Mouse (Mus musculus) hindbrain, embryonic 14.5 days (tissue): ENCODE data around the gene Cdk15. TPM values are rescaled to one million over a fixed set of nuclear protein-coding genes. Genes with fewer than 3 reads are reported as not detected.

Experiments
- ATAC-seq: fragments of 200-750 bp; cut with Nextera tagmentation; 2 replicates; pipeline ENCODE4 v1.8.0; 2017; ENCODE audit warnings: moderate number of reproducible peaks, mild to moderate bottlenecking, moderate TSS enrichment, moderate library complexity; ENCODE audit not compliant: low FRiP score
- DNase-seq: peaks from one replicate; pipeline ENCODE4 v3.0.0-alpha.2; 2015; ENCODE audit warnings: low spot score
- H3K27ac ChIP-seq: fragments of 300-500 bp; sonication (generic); 2 replicates; pipeline ENCODE4 v1.5.1; 2014; ENCODE audit warnings: mild to moderate bottlenecking, moderate library complexity
- H3K27me3 ChIP-seq: fragments of 300-500 bp; sonication (generic); 2 replicates; pipeline ENCODE4 v1.6.1; 2014; ENCODE audit warnings: mild to moderate bottlenecking, low read length, mixed read lengths; ENCODE audit not compliant: control insufficient read depth, insufficient read depth
- H3K36me3 ChIP-seq: fragments of 300-500 bp; sonication (generic); replicated peaks from 2 replicates; pipeline ENCODE4 v1.6.1; 2014; ENCODE audit not compliant: control insufficient read depth, insufficient read depth
- H3K4me1 ChIP-seq: fragments of 300-500 bp; sonication (generic); replicated peaks from 2 replicates; pipeline ENCODE4 v1.6.1; 2014; ENCODE audit warnings: antibody characterized with exemption, low read length, mixed read lengths; ENCODE audit not compliant: control insufficient read depth, insufficient read depth
- H3K4me2 ChIP-seq: fragments of 300-500 bp; sonication (generic); replicated peaks from 2 replicates; pipeline ENCODE4 v1.6.1; 2014; ENCODE audit warnings: mild to moderate bottlenecking, moderate library complexity
- H3K4me3 ChIP-seq: fragments of 300-500 bp; sonication (generic); replicated peaks from 2 replicates; pipeline ENCODE4 v1.5.1; 2014; ENCODE audit warnings: mild to moderate bottlenecking, low read length
- H3K9ac ChIP-seq: fragments of 300-500 bp; sonication (generic); 2 replicates; pipeline ENCODE4 v1.6.1; 2014
- H3K9me3 ChIP-seq: fragments of 300-500 bp; sonication (generic); 2 replicates; pipeline ENCODE4 v1.6.1; 2016; ENCODE audit warnings: low read length; ENCODE audit not compliant: control insufficient read depth
- WGBS: fragments of 180-500 bp; shearing (Covaris S2); extraction: QIAGEN DNeasy Blood & Tissue Kit; methylation state at CpG from one replicate; pipeline ENCODE4 v1.1.7; 2014; 5-methylcytosine and 5-hydroxymethylcytosine counted together
- polyA plus RNA-seq: library from polyadenylated mRNA; unstranded; fragments of >200 nt; fragmentation: Nextera tagmentation; extraction: Ambion mirVana; gene quantifications from 2 replicates; pipeline ENCODE4 v1.2.1, GENCODE M21; 2014

Gene Cdk15
- polyA plus RNA-seq, 1 experiment from 2014 or later: 0.88 TPM

GRCm38 (mm10) chr1:59228552-59228951, 28.2 kb upstream of the Cdk15 start:
- DNase-seq (no peak), ATAC-seq (no peak)
- 90% methylated on average over 7 of the region's 7 CpGs for WGBS
- H3K27ac ChIP-seq: no peak overlapping the region
- H3K4me1 ChIP-seq: no peaks in the 10 kb centered on the region
- no peak overlapping the region for H3K9ac ChIP-seq
- no peak overlapping the region for H3K4me2 ChIP-seq
- no peaks in the 10 kb centered on the region for H3K9me3 ChIP-seq
- no peaks in the 10 kb centered on the region for H3K27me3 ChIP-seq
- no peak overlapping the region for H3K4me3 ChIP-seq
- H3K36me3 ChIP-seq: no peaks in the 10 kb centered on the region; the same call in 1 of the 2 replicates

- Histone ChIP-seq H3K4me2 (no peak overlapping the region), H3K9me3 (no peaks in the 10 kb centered on the region), H3K27me3 (no peaks in the 10 kb centered on the region), H3K27ac (no peak overlapping the region), H3K4me3 (no peak overlapping the region), H3K9ac (no peak overlapping the region), H3K4me1 (no peaks in the 10 kb centered on the region), H3K36me3 (no peaks in the 10 kb centered on the region; the same call in 1 of the 2 replicates)
- DNase-seq: no peak
- no peak for ATAC-seq
- WGBS: 45% methylated on average over 4 of the region's 4 CpGs
These were observed 27.5 kb upstream of the Cdk15 start for GRCm38 (mm10) chr1:59229187-59229586.

- Histone ChIP-seq H3K36me3 (no peaks in the 10 kb centered on the region), H3K27me3 (no peaks in the 10 kb centered on the region), H3K4me3 (peak within 1 kb of the TSS; percentile 88), H3K27ac (peak within 1 kb of the TSS; percentile 81), H3K9me3 (no peaks in the 10 kb centered on the region), H3K4me1 (no peaks in the 10 kb centered on the region), H3K4me2 (peak within 1 kb of the TSS; percentile 62), H3K9ac (peak within 1 kb of the TSS; percentile 86)
- DNase-seq (peak; percentile 99), ATAC-seq (peak; percentile 98)
- WGBS: under 1% methylated on average over 58 of the region's 58 CpGs
These were observed 19.8 kb upstream of the Cdk15 start, which contains the start of gene Als2 for GRCm38 (mm10) chr1:59236856-59237441. Gene Als2, minus strand, starts transcription at chr1:59237231.

GRCm38 (mm10) chr1:59237614-59238211, 19.0 kb upstream of the Cdk15 start:
- no peaks in the 10 kb centered on the region for H3K36me3 ChIP-seq
- peak; percentile 51 for ATAC-seq
- H3K27me3 ChIP-seq: no peaks in the 10 kb centered on the region
- peak overlapping the region; percentile 39; the same call in 1 of the 2 replicates for H3K27ac ChIP-seq
- H3K9ac ChIP-seq: peak overlapping the region; percentile 39
- H3K9me3 ChIP-seq: no peaks in the 10 kb centered on the region
- no peaks in the 10 kb centered on the region for H3K4me1 ChIP-seq
- peak overlapping the region; percentile 62 for H3K4me2 ChIP-seq
- peak overlapping the region; percentile 88 for H3K4me3 ChIP-seq
- peak; percentile 69 for DNase-seq
- WGBS: under 1% methylated on average over 19 of the region's 19 CpGs

GRCm38 (mm10) chr1:59243770-59244169, 12.9 kb upstream of the Cdk15 start:
- Histone ChIP-seq H3K27ac (no peak overlapping the region), H3K4me2 (no peak overlapping the region), H3K4me3 (no peak overlapping the region), H3K36me3 (no peaks in the 10 kb centered on the region), H3K9me3 (no peaks in the 10 kb centered on the region), H3K9ac (no peak overlapping the region), H3K4me1 (no peaks in the 10 kb centered on the region), H3K27me3 (no peaks in the 10 kb centered on the region)
- WGBS: 62% methylated on average over 2 of the region's 2 CpGs
- DNase-seq (no peak), ATAC-seq (no peak)

GRCm38 (mm10) chr1:59247602-59248001, 9.1 kb upstream of the Cdk15 start:
- Histone ChIP-seq H3K27me3 (no peaks in the 10 kb centered on the region), H3K9me3 (no peaks in the 10 kb centered on the region), H3K4me2 (no peak overlapping the region), H3K4me3 (no peak overlapping the region), H3K36me3 (no peaks in the 10 kb centered on the region), H3K9ac (no peak overlapping the region), H3K4me1 (no peaks in the 10 kb centered on the region), H3K27ac (no peak overlapping the region)
- ATAC-seq: peak; percentile 55; the same call in 1 of the 2 replicates
- WGBS: 6% methylated on average over 9 of the region's 9 CpGs
- DNase-seq: peak; percentile 53

- Histone ChIP-seq H3K27ac (no peak overlapping the region), H3K36me3 (no peaks in the 10 kb centered on the region), H3K4me2 (peak overlapping the region; percentile 48), H3K9me3 (no peaks in the 10 kb centered on the region), H3K9ac (no peak overlapping the region), H3K27me3 (no peaks in the 10 kb centered on the region; the same call in 1 of the 2 replicates), H3K4me3 (peak overlapping the region; percentile 23), H3K4me1 (peaks cover 13% of the 10 kb centered on the region)
- 15% methylated on average over 4 of the region's 7 CpGs for WGBS
- DNase-seq: no peak
- ATAC-seq: no peak
These were observed 3.9 kb upstream of the Cdk15 start for GRCm38 (mm10) chr1:59252762-59253161.

GRCm38 (mm10) chr1:59253301-59253909, 3.3 kb upstream of the Cdk15 start:
- Histone ChIP-seq H3K9me3 (no peaks in the 10 kb centered on the region), H3K27ac (no peak overlapping the region), H3K9ac (peak overlapping the region; percentile 50; the same call in 1 of the 2 replicates), H3K4me2 (peak overlapping the region; percentile 48), H3K4me3 (peak overlapping the region; percentile 23), H3K36me3 (no peaks in the 10 kb centered on the region), H3K4me1 (peaks cover 14% of the 10 kb centered on the region), H3K27me3 (no peaks in the 10 kb centered on the region; the same call in 1 of the 2 replicates)
- WGBS: 1% methylated on average over 14 of the region's 18 CpGs
- no peak for DNase-seq
- ATAC-seq: peak; percentile 38; the same call in 1 of the 2 replicates

GRCm38 (mm10) chr1:59257736-59258135, 1.0 kb downstream of the Cdk15 start:
- 13% methylated on average over 3 of the region's 3 CpGs for whole genome bisulfite sequencing
- DNase-seq (no peak), ATAC-seq (no peak)
- Histone ChIP-seq H3K9ac (no peak overlapping the region), H3K27me3 (no peaks in the 10 kb centered on the region; the same call in 1 of the 2 replicates), H3K4me1 (peaks cover 14% of the 10 kb centered on the region), H3K4me2 (no peak overlapping the region), H3K4me3 (no peak overlapping the region), H3K27ac (no peak overlapping the region), H3K36me3 (no peaks in the 10 kb centered on the region), H3K9me3 (no peaks in the 10 kb centered on the region)
